In the genomic region with DNA sequence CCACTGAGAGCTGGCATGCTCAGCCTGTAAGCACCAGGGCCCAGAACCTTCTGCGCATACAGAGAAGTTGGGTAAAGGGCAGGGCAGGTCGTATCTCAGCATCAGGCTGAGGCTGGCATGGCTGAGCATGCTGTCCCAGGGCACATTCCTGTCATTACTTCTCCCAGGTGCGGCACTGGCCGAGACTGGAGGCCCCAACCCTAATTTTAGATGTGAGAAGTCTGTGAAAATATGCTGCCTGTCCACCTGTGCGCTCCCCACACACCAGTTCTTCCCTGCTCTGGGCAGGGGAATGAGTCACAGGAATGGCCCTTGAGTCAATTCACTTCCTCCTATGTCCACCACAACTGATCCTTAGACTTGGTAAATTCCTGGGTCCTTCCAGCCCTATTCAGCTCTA, we compare ENCODE assay signal across 18 mouse cellular contexts. TPM values are rescaled to one million over a fixed set of nuclear protein-coding genes. Genes with fewer than 3 reads are reported as not detected.
DNase-seq lines count a peak whose midpoint lies in the region; ATAC-seq and TF ChIP-seq lines count a peak whose summit lies in the region.
"Had no signal": no experiment of that assay in that cellular context is flagged by ENCODE, and none has a peak within 500 bp of the region (broad histone marks: within the 10 kb centered on the region; RNA-seq: fewer than 3 reads in every experiment).

No protein-coding gene starts in this region.

- no peak for TF ChIP-seq CTCF in kidney, postnatal 0 days (IDR thresholded peaks at IDR 0.05; ENCODE audit: low read depth)

- no peaks in the 10 kb centered on the region for H3K9me3 ChIP-seq in lung, embryonic 16.5 days (ENCODE audit: control insufficient read depth, low read length)
- no peaks in the 10 kb centered on the region for H3K9me3 ChIP-seq in kidney, postnatal 0 days (replicated peaks; ENCODE audit: low read length)
- H3K9me3 ChIP-seq in stomach, embryonic 15.5 days, result no peaks in the 10 kb centered on the region
- H3K9me3 ChIP-seq: embryonic facial prominence, embryonic 13.5 days; hindbrain, embryonic 12.5 days; intestine, embryonic 15.5 days; liver, embryonic 15.5 days had no signal

- H3K4me2 ChIP-seq in lung, embryonic 16.5 days (ENCODE audit: low read depth, low read length), result no peak overlapping the region
- H3K4me2 ChIP-seq in kidney, postnatal 0 days (ENCODE audit: low read length), result no peak overlapping the region
- no peak overlapping the region for H3K4me2 ChIP-seq in stomach, embryonic 15.5 days
- H3K4me2 ChIP-seq: embryonic facial prominence, embryonic 13.5 days; hindbrain, embryonic 12.5 days; intestine, embryonic 15.5 days; liver, embryonic 15.5 days had no signal

- no peaks in the 10 kb centered on the region for H3K4me1 ChIP-seq in lung, embryonic 16.5 days (replicated peaks; ENCODE audit: control insufficient read depth, insufficient read depth, low read length)
- H3K4me1 ChIP-seq in kidney, postnatal 0 days (replicated peaks; ENCODE audit: insufficient read depth, low read length), result no peaks in the 10 kb centered on the region
- no peaks in the 10 kb centered on the region for H3K4me1 ChIP-seq in stomach, embryonic 15.5 days
- H3K4me1 ChIP-seq: embryonic facial prominence, embryonic 13.5 days; hindbrain, embryonic 12.5 days; intestine, embryonic 15.5 days; liver, embryonic 15.5 days had no signal

- WGBS in lung, embryonic 16.5 days, result 51% methylated on average over 5 of the region's 5 CpGs
- WGBS in kidney, postnatal 0 days, result 54% methylated on average over 5 of the region's 5 CpGs
- WGBS in stomach, embryonic 15.5 days, result 47% methylated on average over 5 of the region's 5 CpGs

- no peak overlapping the region for H3K4me3 ChIP-seq in lung, embryonic 16.5 days (ENCODE audit: low read length)
- no peak overlapping the region for H3K4me3 ChIP-seq in kidney, postnatal 0 days (replicated peaks; ENCODE audit: low read depth, low read length)
- no peak overlapping the region for H3K4me3 ChIP-seq in stomach, embryonic 15.5 days (replicated peaks)
- H3K4me3 ChIP-seq: embryonic facial prominence, embryonic 13.5 days; heart, adult 2 months; hindbrain, embryonic 12.5 days; intestine, embryonic 15.5 days; liver, embryonic 15.5 days had no signal

- H3K27ac ChIP-seq in lung, embryonic 16.5 days (ENCODE audit: low read length), result peak overlapping the region; percentile 61
- peak overlapping the region; percentile 54 for H3K27ac ChIP-seq in kidney, postnatal 0 days
- H3K27ac ChIP-seq in stomach, embryonic 15.5 days, result no peak overlapping the region
- H3K27ac ChIP-seq: embryonic facial prominence, embryonic 13.5 days; heart, adult 2 months; hindbrain, embryonic 12.5 days; intestine, embryonic 15.5 days; liver, embryonic 15.5 days had no signal

- ATAC-seq in lung, embryonic 16.5 days (ENCODE audit: low read depth), result peak; percentile 87
- ATAC-seq in kidney, postnatal 0 days (replicated peaks; ENCODE audit: low FRiP score, low read depth), result peak; percentile 94
- peak; percentile 75; the same call in 1 of the 2 replicates for ATAC-seq in stomach, embryonic 15.5 days (ENCODE audit: insufficient read depth, low FRiP score, low read depth)
- ATAC-seq in inflammation-experienced regulatory T-cells, adult 6 months, result no peak
- ATAC-seq: forebrain, postnatal 0 days; intestine, embryonic 15.5 days had no signal

- no peak for DNase-seq in lung, postnatal 14 days
- peak; percentile 84 for DNase-seq in kidney, adult 11 months
- DNase-seq in kidney, postnatal 0 days (ENCODE audit: low spot score), result peak; percentile 28
- no peak for DNase-seq in ovary, postnatal 10 days (ENCODE audit: low spot score)
- no peak for DNase-seq in gastrocnemius, postnatal 4 days (ENCODE audit: low spot score in 2 of 2)
- DNase-seq: cerebellum, adult 9-10 months; forebrain, postnatal 0 days; heart, adult 2 months; right cerebral cortex, postnatal 14 days; thymus, postnatal 36 days had no signal

- no peaks in the 10 kb centered on the region for H3K36me3 ChIP-seq in lung, embryonic 16.5 days (ENCODE audit: control insufficient read depth, insufficient read depth, low read length)
- no peaks in the 10 kb centered on the region for H3K36me3 ChIP-seq in kidney, postnatal 0 days (ENCODE audit: insufficient read depth, low read length)
- no peaks in the 10 kb centered on the region for H3K36me3 ChIP-seq in stomach, embryonic 15.5 days
- H3K36me3 ChIP-seq: embryonic facial prominence, embryonic 13.5 days; hindbrain, embryonic 12.5 days; intestine, embryonic 15.5 days; liver, embryonic 15.5 days had no signal

- no peaks in the 10 kb centered on the region for H3K27me3 ChIP-seq in lung, embryonic 16.5 days (ENCODE audit: control insufficient read depth, insufficient read depth, low read depth, low read length)
- no peaks in the 10 kb centered on the region for H3K27me3 ChIP-seq in kidney, postnatal 0 days (ENCODE audit: insufficient read depth, low read length)
- H3K27me3 ChIP-seq in stomach, embryonic 15.5 days (replicated peaks), result no peaks in the 10 kb centered on the region
- H3K27me3 ChIP-seq: embryonic facial prominence, embryonic 13.5 days; hindbrain, embryonic 12.5 days; intestine, embryonic 15.5 days had no signal

- no peak overlapping the region for H3K9ac ChIP-seq in lung, embryonic 16.5 days (ENCODE audit: low read length)
- H3K9ac ChIP-seq in kidney, postnatal 0 days (ENCODE audit: low read depth, low read length), result no peak overlapping the region
- H3K9ac ChIP-seq in stomach, embryonic 15.5 days, result no peak overlapping the region
- H3K9ac ChIP-seq: embryonic facial prominence, embryonic 13.5 days; forebrain, postnatal 0 days; hindbrain, embryonic 12.5 days; intestine, embryonic 15.5 days; liver, embryonic 15.5 days had no signal

RNA-seq across cellular contexts. Expression of a gene that starts 30.8 kb away (rescaled TPM):
- polyA plus RNA-seq in lung, embryonic 16.5 days (2015; fragmentation: Nextera tagmentation; extraction: Ambion mirVana), result 21.4 and 30.2 TPM in 2 replicates
- polyA plus RNA-seq in kidney, postnatal 0 days (2015; fragmentation: Nextera tagmentation; extraction: Ambion mirVana), result 145 and 146 TPM in 2 replicates
- 26.4 and 62.1 TPM in 2 replicates for polyA plus RNA-seq in stomach, embryonic 15.5 days (2015; fragmentation: Nextera tagmentation; extraction: Ambion mirVana)
- polyA plus RNA-seq in inflammation-experienced regulatory T-cells, adult 6 months (2017; shearing (Covaris generic)), result not detected
- total RNA-seq in gastrocnemius, postnatal 4 days (2021), result 10 to 100 TPM; 15.9 to 17.6 TPM
- total RNA-seq: megakaryocyte-erythroid progenitor cell, adult 5-6 weeks had no signal

RNA-seq across cellular contexts. Expression of a gene that starts 38.6 kb away (rescaled TPM):
- polyA plus RNA-seq in lung, embryonic 16.5 days (2015; fragmentation: Nextera tagmentation; extraction: Ambion mirVana), result 114 and 120 TPM in 2 replicates
- 151 and 167 TPM in 2 replicates for polyA plus RNA-seq in kidney, postnatal 0 days (2015; fragmentation: Nextera tagmentation; extraction: Ambion mirVana)
- 127 and 136 TPM in 2 replicates for polyA plus RNA-seq in stomach, embryonic 15.5 days (2015; fragmentation: Nextera tagmentation; extraction: Ambion mirVana)
- polyA plus RNA-seq in inflammation-experienced regulatory T-cells, adult 6 months (2017; shearing (Covaris generic)), result 100 to 1,000 TPM; 107 to 152 (median 144) TPM
- total RNA-seq in gastrocnemius, postnatal 4 days (2021), result 10 to 100 TPM; 88.2 to 93.6 TPM

RNA-seq across cellular contexts. Expression of a gene that starts 38.8 kb away (rescaled TPM):
- polyA plus RNA-seq in lung, embryonic 16.5 days (2015; fragmentation: Nextera tagmentation; extraction: Ambion mirVana), result 4.2 and 4.3 TPM in 2 replicates
- 3.1 and 3.2 TPM in 2 replicates for polyA plus RNA-seq in kidney, postnatal 0 days (2015; fragmentation: Nextera tagmentation; extraction: Ambion mirVana)
- polyA plus RNA-seq in stomach, embryonic 15.5 days (2015; fragmentation: Nextera tagmentation; extraction: Ambion mirVana), result 4.0 and 4.3 TPM in 2 replicates
- 1 to 10 TPM in 2 of 3 experiments, under 1 TPM in 1; 0.92 to 3.0 (median 2.4) TPM for polyA plus RNA-seq in inflammation-experienced regulatory T-cells, adult 6 months (2017; shearing (Covaris generic))
- total RNA-seq in gastrocnemius, postnatal 4 days (2021), result 1 to 10 TPM; 2.0 to 2.5 TPM

Comparison
In these comparisons a context has a peak if more than half of its experiments do, and no peak if none do; other contexts are left out.
1. DNase-seq: peak in kidney, adult 11 months (single experiment) and kidney, postnatal 0 days (single experiment); none in lung, postnatal 14 days (single experiment), ovary, postnatal 10 days (single experiment) and gastrocnemius, postnatal 4 days (0 of 2).
2. RNA of a gene that starts 30.8 kb away (polyA plus RNA-seq): 145 to 146 TPM in kidney, postnatal 0 days, 26.4 to 62.1 TPM in stomach, embryonic 15.5 days and 21.4 to 30.2 TPM in lung, embryonic 16.5 days; not detected in inflammation-experienced regulatory T-cells, adult 6 months; every median in the first group is over 10 times any median in the second.